Mouse (Mus musculus): ENCODE data around the gene Utp14a. TPM values are rescaled to one million over a fixed set of nuclear protein-coding genes. Genes with fewer than 3 reads are reported as not detected.
"Not testable (repeated sequence)": the region's sequence is repeated elsewhere in the genome, so short reads cannot be mapped to it uniquely, and the experiment has no call there.

Gene Utp14a
- 10 to 100 TPM; 11.0 to 18.6 (median 17.0) TPM for total RNA-seq (2022)

GRCm38 (mm10) chrX:48256468-48257007, at the start of gene Utp14a:
Utp14a (plus strand) TSS chrX:48256862.
- peak; percentile 95 for DNase-seq (ENCODE audit: low spot score)

GRCm38 (mm10) chrX:48207761-48208487, 48.7 kb upstream of the Utp14a start:
- DNase-seq (ENCODE audit: low spot score): no peak

GRCm38 (mm10) chrX:48208519-48209185, 48.0 kb upstream of the Utp14a start, which contains the start of gene Zdhhc9:
Zdhhc9 (minus strand) TSS chrX:48208878.
- DNase-seq (ENCODE audit: low spot score): peak; percentile 87

- not testable (repeated sequence) for DNase-seq (ENCODE audit: low spot score)
Measured at GRCm38 (mm10) chrX:48209746-48210145, 46.9 kb upstream of the Utp14a start.

- DNase-seq (ENCODE audit: low spot score): no peak
Measured at GRCm38 (mm10) chrX:48219468-48219867, 37.2 kb upstream of the Utp14a start.

GRCm38 (mm10) chrX:48222706-48223105, 34.0 kb upstream of the Utp14a start:
- DNase-seq (ENCODE audit: low spot score): no peak

- no peak for DNase-seq (ENCODE audit: low spot score)
Measured at GRCm38 (mm10) chrX:48226225-48226624, 30.4 kb upstream of the Utp14a start.

GRCm38 (mm10) chrX:48234417-48234816, 22.2 kb upstream of the Utp14a start:
- DNase-seq (ENCODE audit: low spot score): no peak

- no peak for DNase-seq (ENCODE audit: low spot score)
Measured at GRCm38 (mm10) chrX:48255830-48256428, 733 bp upstream of the Utp14a start.

GRCm38 (mm10) chrX:48257011-48257410, 349 bp downstream of the Utp14a start:
- DNase-seq (ENCODE audit: low spot score): no peak

- DNase-seq (ENCODE audit: low spot score): no peak
Measured at GRCm38 (mm10) chrX:48271671-48272070, 15.0 kb downstream of the Utp14a start.

GRCm38 (mm10) chrX:48274634-48275033, 18.0 kb downstream of the Utp14a start:
- DNase-seq (ENCODE audit: low spot score): no peak

- peak; percentile 49 for DNase-seq (ENCODE audit: low spot score)
Measured at GRCm38 (mm10) chrX:48278103-48278502, 21.4 kb downstream of the Utp14a start.

- peak; percentile 71 for DNase-seq (ENCODE audit: low spot score)
Measured at GRCm38 (mm10) chrX:48284386-48285005, 27.8 kb downstream of the Utp14a start.

- DNase-seq (ENCODE audit: low spot score): peak; percentile 50
Measured at GRCm38 (mm10) chrX:48285006-48285650, 28.5 kb downstream of the Utp14a start.

GRCm38 (mm10) chrX:48285651-48286021, 29.0 kb downstream of the Utp14a start:
- peak; percentile 32 for DNase-seq (ENCODE audit: low spot score)

- DNase-seq (ENCODE audit: low spot score): no peak
Measured at GRCm38 (mm10) chrX:48286488-48286887, 29.8 kb downstream of the Utp14a start.

- DNase-seq (ENCODE audit: low spot score): no peak
Measured at GRCm38 (mm10) chrX:48288008-48288407, 31.3 kb downstream of the Utp14a start.

- DNase-seq (ENCODE audit: low spot score): no peak
Measured at GRCm38 (mm10) chrX:48291413-48291812, 34.8 kb downstream of the Utp14a start.

GRCm38 (mm10) chrX:48305356-48305755, 48.7 kb downstream of the Utp14a start:
- no peak for DNase-seq (ENCODE audit: low spot score)

Data from heart, adult 8-10 months (tissue).